Mouse (Mus musculus) limb, embryonic 10.5 days (tissue): ENCODE data around the gene Ssmem1. TPM values are rescaled to one million over a fixed set of nuclear protein-coding genes. Genes with fewer than 3 reads are reported as not detected.

Experiments used
- DNase-seq: peaks from one replicate; pipeline ENCODE4 v3.0.0-alpha.2; 2017; ENCODE audit warnings: low spot score
- H3K27ac ChIP-seq: fragments of 300-500 bp; sonication (generic); 2 replicates; pipeline ENCODE4 v1.5.1; 2016; ENCODE audit warnings: mild to moderate bottlenecking
- H3K27me3 ChIP-seq: fragments of 300-500 bp; sonication (generic); 2 replicates; pipeline ENCODE4 v1.6.1; 2016; ENCODE audit warnings: low read depth, mild to moderate bottlenecking; ENCODE audit not compliant: poor library complexity, severe bottlenecking
- H3K36me3 ChIP-seq: fragments of 300-500 bp; sonication (generic); 2 replicates; pipeline ENCODE4 v1.6.1; 2016; ENCODE audit warnings: mild to moderate bottlenecking, moderate library complexity
- H3K4me1 ChIP-seq: fragments of 300-500 bp; sonication (generic); 2 replicates; pipeline ENCODE4 v1.6.1; 2016
- H3K4me3 ChIP-seq: fragments of 300-500 bp; sonication (generic); 2 replicates; pipeline ENCODE4 v1.5.1; 2016; ENCODE audit warnings: mild to moderate bottlenecking, moderate library complexity
- H3K9me3 ChIP-seq: fragments of 300-500 bp; sonication (generic); replicated peaks from 2 replicates; pipeline ENCODE4 v1.6.1; 2016; ENCODE audit warnings: mild to moderate bottlenecking
- WGBS: fragments of 180-500 bp; shearing (Covaris S2); methylation state at CpG from one replicate; pipeline ENCODE4 v1.1.7; 2016; 5-methylcytosine and 5-hydroxymethylcytosine counted together
- polyA plus RNA-seq: library from polyadenylated mRNA; unstranded; fragments of >200 nt; fragmentation: Nextera tagmentation; extraction: Ambion mirVana; gene quantifications from 2 replicates; pipeline ENCODE4 v1.2.1, GENCODE M21; 2016

Gene Ssmem1
- polyA plus RNA-seq, 1 experiment from 2014 or later, result 0.38 TPM

- Histone ChIP-seq H3K27me3 (no peaks in the 10 kb centered on the region), H3K9me3 (no peaks in the 10 kb centered on the region), H3K27ac (peak overlapping the region; percentile 96), H3K4me1 (peaks cover 89% of the 10 kb centered on the region), H3K4me3 (peak overlapping the region; percentile 28), H3K36me3 (peaks cover 42% of the 10 kb centered on the region)
- DNase-seq, result peak; percentile 60
- WGBS, result 27% methylated on average over 23 of the region's 23 CpGs
These were observed 42.3 kb downstream of the Ssmem1 start for GRCm38 (mm10) chr6:30551644-30552580.

- WGBS, result 64% methylated on average over 6 of the region's 6 CpGs
- H3K27ac ChIP-seq, result peak overlapping the region; percentile 96
These were observed 43.0 kb downstream of the Ssmem1 start for GRCm38 (mm10) chr6:30552628-30553027.

GRCm38 (mm10) chr6:30553381-30554010 lies 43.8 kb downstream of the Ssmem1 start:
- no peak for DNase-seq
- no peaks in the 10 kb centered on the region for H3K27me3 ChIP-seq
- peaks cover 75% of the 10 kb centered on the region for H3K4me1 ChIP-seq
- no peaks in the 10 kb centered on the region for H3K9me3 ChIP-seq
- peaks cover 58% of the 10 kb centered on the region for H3K36me3 ChIP-seq
- WGBS, result 84% methylated on average over 7 of the region's 7 CpGs
- H3K27ac ChIP-seq, result peak overlapping the region; percentile 96
- no peak overlapping the region for H3K4me3 ChIP-seq

More at GRCm38 (mm10) chr6:30552628-30553027, 43.0 kb downstream of the Ssmem1 start:
- no peak for DNase-seq
- peaks cover 49% of the 10 kb centered on the region for H3K36me3 ChIP-seq
- H3K9me3 ChIP-seq, result no peaks in the 10 kb centered on the region
- H3K27me3 ChIP-seq, result no peaks in the 10 kb centered on the region
- no peak overlapping the region for H3K4me3 ChIP-seq
- H3K4me1 ChIP-seq, result peaks cover 83% of the 10 kb centered on the region

- Histone ChIP-seq H3K9me3 (no peaks in the 10 kb centered on the region), H3K4me1 (peaks cover 69% of the 10 kb centered on the region), H3K27ac (peak overlapping the region; percentile 96), H3K27me3 (no peaks in the 10 kb centered on the region), H3K36me3 (peaks cover 64% of the 10 kb centered on the region), H3K4me3 (no peak overlapping the region)
- no peak for DNase-seq
- WGBS, result 64% methylated on average over 5 of the region's 5 CpGs
These were observed 44.4 kb downstream of the Ssmem1 start for GRCm38 (mm10) chr6:30554092-30554491.

- no peaks in the 10 kb centered on the region for H3K9me3 ChIP-seq
- H3K27ac ChIP-seq, result peak overlapping the region; percentile 57
- H3K4me1 ChIP-seq, result peaks cover 63% of the 10 kb centered on the region
- DNase-seq, result no peak
- no peaks in the 10 kb centered on the region for H3K27me3 ChIP-seq
- peaks cover 70% of the 10 kb centered on the region for H3K36me3 ChIP-seq
- no peak overlapping the region for H3K4me3 ChIP-seq
- WGBS, result 88% methylated on average over 5 of the region's 5 CpGs
These were observed 45.0 kb downstream of the Ssmem1 start for GRCm38 (mm10) chr6:30554621-30555170.

- H3K9me3 ChIP-seq, result no peaks in the 10 kb centered on the region
- no peak overlapping the region for H3K4me3 ChIP-seq
- H3K36me3 ChIP-seq, result peaks cover 74% of the 10 kb centered on the region
- peaks cover 49% of the 10 kb centered on the region for H3K4me1 ChIP-seq
- DNase-seq, result no peak
- H3K27me3 ChIP-seq, result no peaks in the 10 kb centered on the region
- WGBS, result 27% methylated on average over 4 of the region's 9 CpGs
- H3K27ac ChIP-seq, result peak overlapping the region; percentile 72
These were observed 46.4 kb downstream of the Ssmem1 start for GRCm38 (mm10) chr6:30556080-30556479.

- Histone ChIP-seq H3K27me3 (no peaks in the 10 kb centered on the region), H3K9me3 (no peaks in the 10 kb centered on the region), H3K4me3 (no peak overlapping the region), H3K4me1 (peaks cover 12% of the 10 kb centered on the region), H3K36me3 (peaks cover 92% of the 10 kb centered on the region), H3K27ac (0 out of 2 replicates have a peak overlapping the region, but pooled peaks have one; percentile 14)
- no peak for DNase-seq
- WGBS, result 38% methylated on average over 1 of the region's 1 CpGs
These were observed 50.1 kb downstream of the Ssmem1 start for GRCm38 (mm10) chr6:30559726-30560125.

- 89% methylated on average over 4 of the region's 4 CpGs for WGBS
- no peaks in the 10 kb centered on the region for H3K4me1 ChIP-seq
- H3K36me3 ChIP-seq, result peaks cover 81% of the 10 kb centered on the region
- H3K27me3 ChIP-seq, result no peaks in the 10 kb centered on the region
- no peak overlapping the region for H3K4me3 ChIP-seq
- no peak for DNase-seq
- no peaks in the 10 kb centered on the region for H3K9me3 ChIP-seq
- no peak overlapping the region for H3K27ac ChIP-seq
These were observed 52.5 kb downstream of the Ssmem1 start for GRCm38 (mm10) chr6:30562132-30562531.

GRCm38 (mm10) chr6:30563575-30563974 lies 53.9 kb downstream of the Ssmem1 start:
- H3K27ac ChIP-seq, result no peak overlapping the region
- H3K4me3 ChIP-seq, result no peak overlapping the region
- peaks cover 66% of the 10 kb centered on the region for H3K36me3 ChIP-seq
- 89% methylated on average over 6 of the region's 6 CpGs for WGBS
- H3K9me3 ChIP-seq, result no peaks in the 10 kb centered on the region
- 0 out of 2 replicates have a peak, but pooled peaks cover 3% of the 10 kb centered on the region for H3K4me1 ChIP-seq
- DNase-seq, result no peak
- H3K27me3 ChIP-seq, result no peaks in the 10 kb centered on the region

GRCm38 (mm10) chr6:30564051-30564450 lies 54.4 kb downstream of the Ssmem1 start:
- Histone ChIP-seq H3K27me3 (no peaks in the 10 kb centered on the region), H3K36me3 (peaks cover 61% of the 10 kb centered on the region), H3K9me3 (no peaks in the 10 kb centered on the region), H3K4me1 (0 out of 2 replicates have a peak, but pooled peaks cover 3% of the 10 kb centered on the region), H3K4me3 (no peak overlapping the region), H3K27ac (no peak overlapping the region)
- DNase-seq, result no peak
- 95% methylated on average over 6 of the region's 6 CpGs for WGBS

GRCm38 (mm10) chr6:30568069-30568468 lies 58.4 kb downstream of the Ssmem1 start, which contains the start of gene Cpa4:
Cpa4 (plus strand) TSS chr6:30568369.
- Histone ChIP-seq H3K27ac (peak within 1 kb of the TSS; percentile 46; the same call in 1 of the 2 replicates), H3K4me3 (no peak within 1 kb of the TSS), H3K27me3 (no peaks in the 10 kb centered on the region), H3K36me3 (peaks cover 23% of the 10 kb centered on the region), H3K4me1 (peaks cover 10% of the 10 kb centered on the region), H3K9me3 (no peaks in the 10 kb centered on the region)
- WGBS, result 86% methylated on average over 5 of the region's 5 CpGs
- no peak for DNase-seq

- DNase-seq, result no peak
- no peak overlapping the region for H3K4me3 ChIP-seq
- H3K4me1 ChIP-seq, result peaks cover 17% of the 10 kb centered on the region
- no peaks in the 10 kb centered on the region for H3K9me3 ChIP-seq
- 91% methylated on average over 10 of the region's 10 CpGs for WGBS
- H3K36me3 ChIP-seq, result peaks cover 11% of the 10 kb centered on the region
- no peaks in the 10 kb centered on the region for H3K27me3 ChIP-seq
- H3K27ac ChIP-seq, result peak overlapping the region; percentile 46; the same call in 1 of the 2 replicates
These were observed 59.7 kb downstream of the Ssmem1 start for GRCm38 (mm10) chr6:30569331-30569730.
